Mouse (Mus musculus) hindbrain, embryonic 11.5 days (tissue): Measurements from ENCODE around the gene Traf4. TPM values are rescaled to one million over a fixed set of nuclear protein-coding genes. Genes with fewer than 3 reads are reported as not detected.

Source experiments
- ATAC-seq: fragments of 200-750 bp; cut with Nextera tagmentation; 2 replicates; pipeline ENCODE4 v1.8.0; 2017; ENCODE audit warnings: mild to moderate bottlenecking, moderate TSS enrichment, moderate library complexity; ENCODE audit not compliant: low FRiP score
- DNase-seq: peaks from one replicate; pipeline ENCODE4 v3.0.0-alpha.2; 2015; ENCODE audit warnings: low spot score
- H3K27ac ChIP-seq: fragments of 300-500 bp; sonication (generic); 2 replicates; pipeline ENCODE4 v1.5.1; 2014; ENCODE audit warnings: mild to moderate bottlenecking, low read depth, low read length
- H3K27me3 ChIP-seq: fragments of 300-500 bp; sonication (generic); 2 replicates; pipeline ENCODE4 v1.6.1; 2014; ENCODE audit warnings: mild to moderate bottlenecking, low read length, moderate library complexity, mixed read lengths; ENCODE audit not compliant: control insufficient read depth, insufficient read depth
- H3K36me3 ChIP-seq: fragments of 300-500 bp; sonication (generic); 2 replicates; pipeline ENCODE4 v1.6.1; 2014; ENCODE audit warnings: mild to moderate bottlenecking, low read length, moderate library complexity, mixed read lengths; ENCODE audit not compliant: control insufficient read depth, insufficient read depth
- H3K4me1 ChIP-seq: fragments of 300-500 bp; sonication (generic); replicated peaks from 2 replicates; pipeline ENCODE4 v1.6.1; 2014; ENCODE audit warnings: low read length, mixed read lengths; ENCODE audit not compliant: control insufficient read depth, insufficient read depth
- H3K4me2 ChIP-seq: fragments of 300-500 bp; sonication (generic); replicated peaks from 2 replicates; pipeline ENCODE4 v1.6.1; 2014; ENCODE audit warnings: mild to moderate bottlenecking, low read depth, low read length
- H3K4me3 ChIP-seq: fragments of 300-500 bp; sonication (generic); 2 replicates; pipeline ENCODE4 v1.5.1; 2014; ENCODE audit warnings: low read depth, low read length
- H3K9ac ChIP-seq: fragments of 300-500 bp; sonication (generic); 2 replicates; pipeline ENCODE4 v1.6.1; 2014; ENCODE audit warnings: low read depth, low read length
- H3K9me3 ChIP-seq: fragments of 300-500 bp; sonication (generic); 2 replicates; pipeline ENCODE4 v1.6.1; 2016; ENCODE audit warnings: low read length; ENCODE audit not compliant: control insufficient read depth
- WGBS: fragments of 180-500 bp; shearing (Covaris S2); extraction: QIAGEN DNeasy Blood & Tissue Kit; methylation state at CpG from one replicate; pipeline ENCODE4 v1.1.7; 2014; 5-methylcytosine and 5-hydroxymethylcytosine counted together
- polyA plus RNA-seq: library from polyadenylated mRNA; unstranded; fragments of >200 nt; fragmentation: Nextera tagmentation; extraction: Ambion mirVana; gene quantifications from 2 replicates; pipeline ENCODE4 v1.2.1, GENCODE M21; 2014

Gene Traf4
- polyA plus RNA-seq, 1 experiment from 2014 or later: 73.6 TPM

GRCm38 (mm10) chr11:78165761-78166109, 346 bp upstream of the Traf4 start:
- Histone ChIP-seq H3K9me3 (no peaks in the 10 kb centered on the region), H3K4me2 (peak overlapping the region; percentile 70), H3K36me3 (peaks cover 7% of the 10 kb centered on the region), H3K4me1 (peaks cover 11% of the 10 kb centered on the region), H3K9ac (peak overlapping the region; percentile 93), H3K4me3 (peak overlapping the region; percentile 95), H3K27ac (peak overlapping the region; percentile 59; the same call in 1 of the 2 replicates), H3K27me3 (no peaks in the 10 kb centered on the region)
- peak; percentile 20; the same call in 1 of the 2 replicates for ATAC-seq
- no peak for DNase-seq
- 4% methylated on average over 16 of the region's 16 CpGs for WGBS

- no peaks in the 10 kb centered on the region for H3K27me3 ChIP-seq
- peak overlapping the region; percentile 70 for H3K4me2 ChIP-seq
- ATAC-seq (no peak), DNase-seq (no peak)
- H3K4me3 ChIP-seq: peak overlapping the region; percentile 95
- no peaks in the 10 kb centered on the region for H3K9me3 ChIP-seq
- WGBS: 0% methylated on average over 14 of the region's 14 CpGs
- peaks cover 11% of the 10 kb centered on the region for H3K4me1 ChIP-seq
- H3K36me3 ChIP-seq: peaks cover 13% of the 10 kb centered on the region
- H3K9ac ChIP-seq: peak overlapping the region; percentile 93
- peak overlapping the region; percentile 97 for H3K27ac ChIP-seq
Observed at GRCm38 (mm10) chr11:78164604-78164923, 825 bp downstream of the Traf4 start.

- Histone ChIP-seq H3K36me3 (peaks cover 15% of the 10 kb centered on the region), H3K9ac (peak overlapping the region; percentile 93), H3K27me3 (no peaks in the 10 kb centered on the region), H3K4me2 (peak overlapping the region; percentile 70), H3K4me3 (peak overlapping the region; percentile 95), H3K9me3 (no peaks in the 10 kb centered on the region), H3K4me1 (peaks cover 13% of the 10 kb centered on the region), H3K27ac (peak overlapping the region; percentile 97)
- under 1% methylated on average over 22 of the region's 22 CpGs for WGBS
- ATAC-seq (peak; percentile 85), DNase-seq (peak; percentile 85)
Observed at GRCm38 (mm10) chr11:78163681-78164603, 1.4 kb downstream of the Traf4 start.

GRCm38 (mm10) chr11:78163045-78163444, 2.3 kb downstream of the Traf4 start:
- Histone ChIP-seq H3K9ac (peak overlapping the region; percentile 93; the same call in 1 of the 2 replicates), H3K27ac (peak overlapping the region; percentile 97), H3K9me3 (no peaks in the 10 kb centered on the region), H3K4me1 (peaks cover 13% of the 10 kb centered on the region), H3K27me3 (no peaks in the 10 kb centered on the region), H3K36me3 (peaks cover 19% of the 10 kb centered on the region), H3K4me3 (peak overlapping the region; percentile 95), H3K4me2 (peak overlapping the region; percentile 70)
- DNase-seq (no peak), ATAC-seq (no peak)
- WGBS: 77% methylated on average over 2 of the region's 2 CpGs

- Histone ChIP-seq H3K9me3 (no peaks in the 10 kb centered on the region), H3K27ac (peak overlapping the region; percentile 97; the same call in 1 of the 2 replicates), H3K9ac (peak overlapping the region; percentile 93; the same call in 1 of the 2 replicates), H3K4me2 (peak overlapping the region; percentile 70), H3K4me3 (peak overlapping the region; percentile 95), H3K36me3 (peaks cover 19% of the 10 kb centered on the region), H3K4me1 (peaks cover 13% of the 10 kb centered on the region), H3K27me3 (no peaks in the 10 kb centered on the region)
- DNase-seq (no peak), ATAC-seq (no peak)
- 59% methylated on average over 6 of the region's 6 CpGs for WGBS
Observed at GRCm38 (mm10) chr11:78162504-78162903, 2.9 kb downstream of the Traf4 start.

- ATAC-seq: no peak
- Histone ChIP-seq H3K27ac (no peak overlapping the region), H3K4me1 (peaks cover 13% of the 10 kb centered on the region)
Observed at GRCm38 (mm10) chr11:78161968-78162367, 3.4 kb downstream of the Traf4 start.

GRCm38 (mm10) chr11:78161169-78161568, 4.2 kb downstream of the Traf4 start:
- H3K9ac ChIP-seq: no peak overlapping the region
- 93% methylated on average over 14 of the region's 14 CpGs for WGBS
- no peaks in the 10 kb centered on the region for H3K9me3 ChIP-seq
- no peak overlapping the region for H3K27ac ChIP-seq
- ATAC-seq: no peak
- peaks cover 19% of the 10 kb centered on the region for H3K36me3 ChIP-seq
- DNase-seq: no peak
- H3K4me2 ChIP-seq: no peak overlapping the region
- H3K4me3 ChIP-seq: no peak overlapping the region
- H3K4me1 ChIP-seq: peaks cover 13% of the 10 kb centered on the region
- no peaks in the 10 kb centered on the region for H3K27me3 ChIP-seq

More at GRCm38 (mm10) chr11:78161968-78162367, 3.4 kb downstream of the Traf4 start:
- Histone ChIP-seq H3K36me3 (peaks cover 19% of the 10 kb centered on the region), H3K9me3 (no peaks in the 10 kb centered on the region), H3K4me2 (no peak overlapping the region), H3K9ac (no peak overlapping the region), H3K4me3 (no peak overlapping the region), H3K27me3 (no peaks in the 10 kb centered on the region)
- WGBS: 71% methylated on average over 4 of the region's 4 CpGs
- no peak for DNase-seq

- peaks cover 19% of the 10 kb centered on the region for H3K36me3 ChIP-seq
Observed at GRCm38 (mm10) chr11:78160675-78161074, 4.7 kb downstream of the Traf4 start.

GRCm38 (mm10) chr11:78160171-78160570, 5.2 kb downstream of the Traf4 start:
- no peak for DNase-seq
- Histone ChIP-seq H3K9me3 (no peaks in the 10 kb centered on the region), H3K4me2 (no peak overlapping the region), H3K9ac (no peak overlapping the region), H3K4me1 (peaks cover 13% of the 10 kb centered on the region), H3K4me3 (no peak overlapping the region), H3K27ac (no peak overlapping the region), H3K36me3 (peaks cover 19% of the 10 kb centered on the region), H3K27me3 (no peaks in the 10 kb centered on the region)
- 92% methylated on average over 18 of the region's 18 CpGs for WGBS
- no peak for ATAC-seq

More at GRCm38 (mm10) chr11:78160675-78161074, 4.7 kb downstream of the Traf4 start:
- H3K4me2 ChIP-seq: no peak overlapping the region
- DNase-seq: no peak
- H3K4me1 ChIP-seq: peaks cover 13% of the 10 kb centered on the region
- H3K27me3 ChIP-seq: no peaks in the 10 kb centered on the region
- no peak for ATAC-seq
- H3K9me3 ChIP-seq: no peaks in the 10 kb centered on the region
- H3K9ac ChIP-seq: no peak overlapping the region
- H3K27ac ChIP-seq: no peak overlapping the region
- no peak overlapping the region for H3K4me3 ChIP-seq
- 85% methylated on average over 3 of the region's 3 CpGs for WGBS
